Mouse (Mus musculus) kidney, postnatal 0 days (tissue): Measurements from ENCODE around the gene Hs3st6. TPM values are rescaled to one million over a fixed set of nuclear protein-coding genes. Genes with fewer than 3 reads are reported as not detected.
A peak's percentile ranks its signal among the peaks of the same experiment; 100 is the strongest.

Experiments
- ATAC-seq: fragments of 200-750 bp; cut with Nextera tagmentation; replicated peaks from 2 replicates; pipeline ENCODE4 v1.8.0; 2017; ENCODE audit warnings: low read depth, moderate number of reproducible peaks, moderate TSS enrichment, moderate library complexity; ENCODE audit not compliant: low FRiP score
- DNase-seq: peaks from one replicate; pipeline ENCODE4 v3.0.0-alpha.2; 2016; ENCODE audit warnings: low spot score
- H3K27ac ChIP-seq: fragments of 300-500 bp; sonication (generic); 2 replicates; pipeline ENCODE4 v1.5.1; 2014; ENCODE audit warnings: mild to moderate bottlenecking
- H3K27me3 ChIP-seq: fragments of 300-500 bp; sonication (generic); 2 replicates; pipeline ENCODE4 v1.6.1; 2014; ENCODE audit warnings: low read length, mixed read lengths; ENCODE audit not compliant: insufficient read depth
- H3K36me3 ChIP-seq: fragments of 300-500 bp; sonication (generic); 2 replicates; pipeline ENCODE4 v1.6.1; 2014; ENCODE audit warnings: low read length, mixed read lengths; ENCODE audit not compliant: insufficient read depth
- H3K4me1 ChIP-seq: fragments of 300-500 bp; sonication (generic); replicated peaks from 2 replicates; pipeline ENCODE4 v1.6.1; 2014; ENCODE audit warnings: antibody characterized with exemption, low read length, mixed read lengths; ENCODE audit not compliant: insufficient read depth
- H3K4me2 ChIP-seq: fragments of 300-500 bp; sonication (generic); 2 replicates; pipeline ENCODE4 v1.6.1; 2014; ENCODE audit warnings: mild to moderate bottlenecking, low read length, moderate library complexity, mixed read lengths
- H3K4me3 ChIP-seq: fragments of 300-500 bp; sonication (generic); replicated peaks from 2 replicates; pipeline ENCODE4 v1.5.1; 2014; ENCODE audit warnings: low read depth, low read length
- H3K9ac ChIP-seq: fragments of 300-500 bp; sonication (generic); 2 replicates; pipeline ENCODE4 v1.6.1; 2014; ENCODE audit warnings: low read depth, low read length
- H3K9me3 ChIP-seq: fragments of 300-500 bp; sonication (generic); replicated peaks from 2 replicates; pipeline ENCODE4 v1.6.1; 2016; ENCODE audit warnings: low read length, inconsistent platforms, mixed read lengths
- CTCF ChIP-seq: IDR thresholded peaks from 2 replicates; pipeline ENCODE4 v1.5.1; 2016; ENCODE audit warnings: antibody characterized with exemption, low read depth, mild to moderate bottlenecking, moderate library complexity
- WGBS: fragments of 180-500 bp; shearing (Covaris S2); extraction: QIAGEN DNeasy Blood & Tissue Kit; methylation state at CpG from one replicate; pipeline ENCODE4 v1.1.7; 2014; 5-methylcytosine and 5-hydroxymethylcytosine counted together
- polyA plus RNA-seq: library from polyadenylated mRNA; unstranded; fragments of >200 nt; fragmentation: Nextera tagmentation; extraction: Ambion mirVana; gene quantifications from 2 replicates; pipeline ENCODE4 v1.2.1, GENCODE M21; 2015

Gene Hs3st6
- polyA plus RNA-seq, 1 experiment from 2014 or later = 38.6 TPM

GRCm38 (mm10) chr17:24722220-24722924, 30.4 kb upstream of the Hs3st6 start:
- 32% methylated on average over 13 of the region's 13 CpGs for WGBS
- H3K9ac ChIP-seq = 0 out of 2 replicates have a peak overlapping the region, but pooled peaks have one; percentile 23
- peaks cover 8% of the 10 kb centered on the region for H3K4me1 ChIP-seq
- H3K27me3 ChIP-seq = no peaks in the 10 kb centered on the region
- H3K4me2 ChIP-seq = peak overlapping the region; percentile 90
- H3K4me3 ChIP-seq = no peak overlapping the region
- no peak for TF ChIP-seq CTCF
- H3K36me3 ChIP-seq = peaks cover 15% of the 10 kb centered on the region; the same call in 1 of the 2 replicates
- ATAC-seq (no peak), DNase-seq (no peak)
- no peak overlapping the region for H3K27ac ChIP-seq
- H3K9me3 ChIP-seq = no peaks in the 10 kb centered on the region

GRCm38 (mm10) chr17:24723122-24723880, 29.5 kb upstream of the Hs3st6 start:
- Histone ChIP-seq H3K4me2 (peak overlapping the region; percentile 90), H3K27ac (peak overlapping the region; percentile 91), H3K9me3 (no peaks in the 10 kb centered on the region), H3K4me1 (peaks cover 8% of the 10 kb centered on the region), H3K4me3 (peak overlapping the region; percentile 88), H3K36me3 (peaks cover 15% of the 10 kb centered on the region; the same call in 1 of the 2 replicates), H3K9ac (peak overlapping the region; percentile 92), H3K27me3 (no peaks in the 10 kb centered on the region)
- ATAC-seq (no peak), DNase-seq (no peak)
- no peak for TF ChIP-seq CTCF
- WGBS = 1% methylated on average over 12 of the region's 12 CpGs

GRCm38 (mm10) chr17:24723881-24724180, 29.0 kb upstream of the Hs3st6 start:
- Histone ChIP-seq H3K36me3 (peaks cover 15% of the 10 kb centered on the region; the same call in 1 of the 2 replicates), H3K4me2 (peak overlapping the region; percentile 90), H3K27me3 (no peaks in the 10 kb centered on the region), H3K9ac (peak overlapping the region; percentile 92), H3K4me3 (peak overlapping the region; percentile 88), H3K9me3 (no peaks in the 10 kb centered on the region), H3K27ac (peak overlapping the region; percentile 91), H3K4me1 (peaks cover 8% of the 10 kb centered on the region)
- no peak for TF ChIP-seq CTCF
- peak; percentile 31 for DNase-seq
- WGBS = 1% methylated on average over 15 of the region's 15 CpGs
- ATAC-seq = no peak

GRCm38 (mm10) chr17:24724184-24724583, 28.6 kb upstream of the Hs3st6 start, which contains the start of gene Ndufb10:
Gene Ndufb10 (minus strand): TSS chr17:24724478.
- ATAC-seq = peak; percentile 65
- H3K27me3 ChIP-seq = no peaks in the 10 kb centered on the region
- peak; percentile 98 for DNase-seq
- no peaks in the 10 kb centered on the region for H3K9me3 ChIP-seq
- peak within 1 kb of the TSS; percentile 88 for H3K4me3 ChIP-seq
- H3K9ac ChIP-seq = peak within 1 kb of the TSS; percentile 92
- peak; percentile 98 for TF ChIP-seq CTCF
- peak within 1 kb of the TSS; percentile 91 for H3K27ac ChIP-seq
- WGBS = 0% methylated on average over 30 of the region's 30 CpGs
- H3K36me3 ChIP-seq = peaks cover 15% of the 10 kb centered on the region; the same call in 1 of the 2 replicates
- H3K4me2 ChIP-seq = peak within 1 kb of the TSS; percentile 90
- H3K4me1 ChIP-seq = peaks cover 8% of the 10 kb centered on the region

GRCm38 (mm10) chr17:24725637-24726390, 27.0 kb upstream of the Hs3st6 start:
- TF ChIP-seq CTCF = 0 out of 2 replicates have a peak, but pooled peaks have one; percentile 25
- DNase-seq = no peak
- no peaks in the 10 kb centered on the region for H3K27me3 ChIP-seq
- no peak overlapping the region for H3K4me3 ChIP-seq
- no peak overlapping the region for H3K9ac ChIP-seq
- H3K27ac ChIP-seq = no peak overlapping the region
- no peak for ATAC-seq
- 84% methylated on average over 3 of the region's 3 CpGs for WGBS
- peaks cover 8% of the 10 kb centered on the region for H3K4me1 ChIP-seq
- H3K36me3 ChIP-seq = peaks cover 15% of the 10 kb centered on the region; the same call in 1 of the 2 replicates
- H3K9me3 ChIP-seq = no peaks in the 10 kb centered on the region
- no peak overlapping the region for H3K4me2 ChIP-seq

GRCm38 (mm10) chr17:24727618-24728017, 25.2 kb upstream of the Hs3st6 start, which contains the start of gene Rpl3l:
Gene Rpl3l (plus strand): TSS chr17:24727820.
- no peak for TF ChIP-seq CTCF
- DNase-seq (no peak), ATAC-seq (no peak)
- Histone ChIP-seq H3K4me1 (no peaks in the 10 kb centered on the region), H3K4me2 (no peak within 1 kb of the TSS), H3K9me3 (no peaks in the 10 kb centered on the region), H3K27me3 (no peaks in the 10 kb centered on the region), H3K9ac (no peak within 1 kb of the TSS), H3K4me3 (no peak within 1 kb of the TSS), H3K27ac (no peak within 1 kb of the TSS), H3K36me3 (0 out of 2 replicates have a peak, but pooled peaks cover under 1% of the 10 kb centered on the region)
- 49% methylated on average over 2 of the region's 2 CpGs for WGBS
